Mouse (Mus musculus): ENCODE results near the gene Erfe.

The Erfe gene

GRCm38 (mm10) chr1:91373414-91373835 is 7.2 kb downstream of the Erfe start:
- DNase-seq (ENCODE audit: low spot score), result peak; percentile 43

GRCm38 (mm10) chr1:91380453-91381090 is 14.3 kb downstream of the Erfe start:
- peak; percentile 69 for DNase-seq (ENCODE audit: low spot score)

- no peak for DNase-seq (ENCODE audit: low spot score)
Measured at GRCm38 (mm10) chr1:91381091-91381471, 14.9 kb downstream of the Erfe start.

- no peak for DNase-seq (ENCODE audit: low spot score)
Measured at GRCm38 (mm10) chr1:91390369-91390768, 24.1 kb downstream of the Erfe start.

- DNase-seq (ENCODE audit: low spot score), result no peak
Measured at GRCm38 (mm10) chr1:91397927-91398259, 31.7 kb downstream of the Erfe start.

GRCm38 (mm10) chr1:91398260-91399062 is 32.2 kb downstream of the Erfe start, which contains the start of gene Ilkap:
Gene Ilkap, minus strand, starts transcription at chr1:91398815.
- peak; percentile 79 for DNase-seq (ENCODE audit: low spot score)

- DNase-seq (ENCODE audit: low spot score), result no peak
Measured at GRCm38 (mm10) chr1:91404976-91405375, 38.7 kb downstream of the Erfe start.

- DNase-seq (ENCODE audit: low spot score), result no peak
Measured at GRCm38 (mm10) chr1:91405406-91406169, 39.4 kb downstream of the Erfe start.

GRCm38 (mm10) chr1:91407819-91408218 is 41.6 kb downstream of the Erfe start:
- DNase-seq (ENCODE audit: low spot score), result no peak

- DNase-seq (ENCODE audit: low spot score), result no peak
Measured at GRCm38 (mm10) chr1:91411631-91412285, 45.5 kb downstream of the Erfe start.

- DNase-seq (ENCODE audit: low spot score), result no peak
Measured at GRCm38 (mm10) chr1:91412286-91413029, 46.2 kb downstream of the Erfe start.

GRCm38 (mm10) chr1:91413030-91413506 is 46.8 kb downstream of the Erfe start:
- peak; percentile 76 for DNase-seq (ENCODE audit: low spot score)

GRCm38 (mm10) chr1:91413536-91413897 is 47.3 kb downstream of the Erfe start:
- DNase-seq (ENCODE audit: low spot score), result no peak

GRCm38 (mm10) chr1:91413898-91414594 is 47.8 kb downstream of the Erfe start, which contains the start of gene Hes6:
Gene Hes6, minus strand, starts transcription at chr1:91414038.
- peak; percentile 5 for DNase-seq (ENCODE audit: low spot score)

- DNase-seq (ENCODE audit: low spot score), result no peak
Measured at GRCm38 (mm10) chr1:91414903-91415302, 48.7 kb downstream of the Erfe start.

GRCm38 (mm10) chr1:91415311-91415710 is 49.1 kb downstream of the Erfe start:
- DNase-seq (ENCODE audit: low spot score), result no peak

GRCm38 (mm10) chr1:91417991-91418390 is 51.8 kb downstream of the Erfe start:
- no peak for DNase-seq (ENCODE audit: low spot score)

GRCm38 (mm10) chr1:91419862-91420600 is 53.8 kb downstream of the Erfe start:
- no peak for DNase-seq (ENCODE audit: low spot score)

- no peak for DNase-seq (ENCODE audit: low spot score)
Measured at GRCm38 (mm10) chr1:91420601-91421065, 54.4 kb downstream of the Erfe start.
